Mouse (Mus musculus): ENCODE results near the gene Gpi1.
"Not testable (repeated sequence)": the region's sequence is repeated elsewhere in the genome, so short reads cannot be mapped to it uniquely, and the experiment has no call there.

Gene Gpi1

GRCm38 (mm10) chr7:34176241-34176640 lies 53.9 kb downstream of the Gpi1 start:
- H3K27me3 ChIP-seq (ENCODE audit: control insufficient read depth, insufficient read depth, low read length, poor library complexity, severe bottlenecking); H3K36me3 ChIP-seq (ENCODE audit: control insufficient read depth, insufficient read depth, low read length, poor library complexity, severe bottlenecking): not testable (repeated sequence)
- DNase-seq (ENCODE audit: low read depth, low spot score), result peak; percentile 53

GRCm38 (mm10) chr7:34172251-34172650 lies 57.9 kb downstream of the Gpi1 start:
- H3K36me3 ChIP-seq (ENCODE audit: control insufficient read depth, insufficient read depth, low read length, poor library complexity, severe bottlenecking), result no peaks in the 10 kb centered on the region
- no peaks in the 10 kb centered on the region for H3K27me3 ChIP-seq (ENCODE audit: control insufficient read depth, insufficient read depth, low read length, poor library complexity, severe bottlenecking)
- peak; percentile 32 for DNase-seq (ENCODE audit: low read depth, low spot score)

DNA sequence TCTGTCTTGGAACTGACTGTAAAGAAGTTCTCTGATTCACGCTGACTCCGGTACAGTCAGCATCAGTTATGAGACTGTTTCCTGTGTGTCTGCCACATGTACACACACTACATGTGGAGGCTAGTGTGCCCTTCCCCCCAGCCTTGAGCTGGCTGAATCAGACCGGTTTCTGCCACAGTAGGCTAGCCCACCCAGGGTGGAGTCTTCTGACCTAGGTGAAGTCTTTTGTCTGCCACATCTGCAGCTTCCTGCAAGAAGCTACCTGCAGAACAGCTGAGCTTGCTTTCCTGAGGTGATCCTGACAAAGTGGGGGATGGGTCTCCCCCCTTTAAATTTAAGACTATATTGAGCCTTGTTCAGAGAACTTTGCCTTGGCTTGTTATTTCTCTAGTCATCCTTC lies 60.7 kb downstream of the Gpi1 start, which contains the start of gene Uba2:
Uba2 (minus strand) TSS at position 146 of the 400 bp plus-strand sequence.
- DNase-seq (ENCODE audit: low read depth, low spot score), result no peak
- H3K27me3 ChIP-seq (ENCODE audit: control insufficient read depth, insufficient read depth, low read length, poor library complexity, severe bottlenecking), result no peaks in the 10 kb centered on the region
- H3K36me3 ChIP-seq (ENCODE audit: control insufficient read depth, insufficient read depth, low read length, poor library complexity, severe bottlenecking), result peaks cover 4% of the 10 kb centered on the region

DNA sequence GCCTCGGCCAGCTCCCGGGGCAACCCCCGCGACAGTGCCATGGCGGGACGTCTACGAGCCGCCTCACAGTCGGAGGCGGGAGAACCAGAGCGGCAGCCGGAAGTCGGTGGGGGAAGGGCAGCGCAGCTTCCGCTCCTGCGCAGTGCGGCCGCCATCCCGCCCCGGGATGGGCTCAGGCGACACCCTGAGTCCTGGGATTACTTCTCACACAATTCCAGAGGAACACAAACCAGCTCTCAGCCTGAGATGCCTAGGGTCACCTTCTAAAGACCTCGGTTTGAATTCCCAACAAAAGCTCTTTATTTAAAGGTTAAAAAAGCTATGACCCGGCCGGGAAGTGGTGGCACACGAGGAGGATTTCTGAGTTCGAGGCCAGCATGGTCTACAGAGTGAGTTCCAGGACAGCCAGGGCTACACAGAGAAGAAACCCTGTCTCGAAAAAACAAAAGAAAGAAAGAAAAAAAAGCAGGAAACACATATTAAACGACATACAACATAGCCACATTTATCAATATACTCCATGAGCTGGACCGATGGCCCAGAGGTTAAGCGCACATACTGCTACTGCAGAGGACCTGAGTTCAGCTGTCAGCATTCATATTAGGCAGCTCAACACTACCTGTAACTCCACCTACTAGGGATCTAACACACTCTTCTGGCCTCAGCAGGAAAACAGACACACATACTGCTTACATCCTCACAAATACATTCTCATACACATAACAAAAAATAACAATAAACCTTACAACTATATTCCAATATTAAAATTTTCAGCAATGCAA lies 61.5 kb downstream of the Gpi1 start:
- Histone ChIP-seq H3K27me3 (ENCODE audit: control insufficient read depth, insufficient read depth, low read length, poor library complexity, severe bottlenecking) (no peaks in the 10 kb centered on the region), H3K36me3 (ENCODE audit: control insufficient read depth, insufficient read depth, low read length, poor library complexity, severe bottlenecking) (peaks cover 4% of the 10 kb centered on the region)
- peak; percentile 88 for DNase-seq (ENCODE audit: low read depth, low spot score)

DNA sequence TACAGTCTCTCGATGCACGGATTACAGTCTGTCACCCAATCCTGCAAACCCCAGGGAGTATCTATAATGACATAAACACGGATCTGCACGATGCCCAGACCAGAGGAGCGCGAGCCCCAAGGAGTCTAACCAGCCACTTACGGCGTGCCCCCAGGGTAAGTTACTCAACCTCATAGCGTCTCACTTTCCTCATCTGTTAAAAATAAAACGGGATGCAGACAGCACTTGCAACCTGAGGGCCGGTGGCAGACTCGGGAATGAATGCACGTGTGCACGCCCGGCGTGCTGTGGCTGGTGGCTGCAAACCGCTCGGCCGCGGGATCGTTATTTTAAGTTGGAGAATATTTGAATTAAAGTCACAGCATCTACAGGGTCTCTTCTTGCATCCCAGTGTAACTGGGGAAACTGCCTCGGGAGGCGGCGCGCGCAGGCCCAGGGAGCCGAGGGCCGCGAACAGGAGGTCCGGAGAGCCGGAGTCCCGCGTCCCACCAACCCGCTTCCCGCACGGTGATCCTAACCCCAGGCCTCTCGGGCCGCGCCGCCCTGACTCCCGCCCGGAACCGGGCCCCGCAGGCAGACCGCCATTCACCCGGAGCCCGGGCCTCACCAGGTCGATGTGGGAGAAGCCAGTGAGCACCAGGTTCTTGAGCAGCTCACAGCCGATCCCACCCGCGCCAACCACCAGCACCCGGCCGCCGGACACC lies 62.2 kb downstream of the Gpi1 start:
- no peak for DNase-seq (ENCODE audit: low read depth, low spot score)
- no peaks in the 10 kb centered on the region for H3K27me3 ChIP-seq (ENCODE audit: control insufficient read depth, insufficient read depth, low read length, poor library complexity, severe bottlenecking)
- peaks cover 4% of the 10 kb centered on the region for H3K36me3 ChIP-seq (ENCODE audit: control insufficient read depth, insufficient read depth, low read length, poor library complexity, severe bottlenecking)

DNA sequence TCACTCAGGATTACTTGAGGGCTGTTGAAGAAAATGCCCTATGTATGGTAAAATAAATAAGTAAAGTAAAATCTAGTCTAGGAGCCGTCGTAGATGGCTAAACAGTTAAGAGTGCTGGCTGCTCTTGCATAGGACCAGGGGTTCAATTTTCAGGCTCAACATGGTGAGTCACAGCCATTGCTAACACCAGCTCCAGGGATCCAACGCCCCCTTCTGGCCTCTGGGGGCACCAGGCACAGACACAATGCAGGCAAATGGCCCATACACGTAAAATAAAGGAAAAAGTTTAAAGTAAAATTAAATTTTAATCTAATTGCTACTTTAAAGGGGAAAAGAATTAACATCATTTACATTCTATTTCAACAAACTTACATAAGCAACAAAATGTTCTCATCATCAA lies 63.3 kb downstream of the Gpi1 start:
- H3K27me3 ChIP-seq (ENCODE audit: control insufficient read depth, insufficient read depth, low read length, poor library complexity, severe bottlenecking), result no peaks in the 10 kb centered on the region
- peaks cover 4% of the 10 kb centered on the region for H3K36me3 ChIP-seq (ENCODE audit: control insufficient read depth, insufficient read depth, low read length, poor library complexity, severe bottlenecking)
- peak; percentile 54 for DNase-seq (ENCODE audit: low read depth, low spot score)

DNA sequence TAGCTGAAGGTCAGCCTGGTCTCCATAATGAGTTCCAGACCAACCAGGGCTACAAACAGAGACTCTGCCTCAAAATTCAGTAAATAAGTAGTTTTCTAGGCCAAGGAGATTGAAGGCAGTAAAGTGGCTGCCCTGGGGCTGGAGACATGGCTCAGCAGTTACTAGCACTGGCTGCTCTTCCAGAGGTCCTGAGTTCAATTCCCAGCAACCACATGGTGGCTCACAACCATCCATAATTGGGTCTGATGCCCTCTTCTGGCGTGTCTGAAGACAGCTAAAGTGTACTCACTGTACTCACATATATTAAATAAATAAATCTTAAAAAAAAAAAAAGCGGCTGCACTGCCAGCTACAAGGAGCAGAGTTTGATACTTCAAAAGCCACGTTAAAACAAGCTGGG lies 64.1 kb downstream of the Gpi1 start:
- no peak for DNase-seq (ENCODE audit: low read depth, low spot score)

DNA sequence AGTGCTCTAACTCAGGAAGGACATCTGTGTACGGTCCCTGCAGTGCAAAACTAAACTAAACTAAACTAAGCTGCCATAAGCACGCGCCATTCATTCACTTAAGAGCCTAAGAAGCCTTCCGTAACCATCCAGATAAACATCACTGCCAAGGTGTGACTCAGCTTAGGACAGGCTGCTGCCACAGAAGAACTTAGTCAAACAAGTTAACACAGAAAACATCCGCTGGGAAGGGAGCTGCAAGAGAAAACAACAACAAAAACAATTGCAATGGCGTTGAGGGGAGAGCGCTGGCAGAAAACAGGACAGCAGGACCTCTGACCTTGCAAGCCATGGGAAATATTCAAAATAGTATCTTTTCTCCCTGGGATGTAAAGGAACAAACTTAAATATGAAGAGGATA lies 65.5 kb downstream of the Gpi1 start:
- Histone ChIP-seq H3K27me3 (ENCODE audit: control insufficient read depth, insufficient read depth, low read length, poor library complexity, severe bottlenecking) (no peaks in the 10 kb centered on the region), H3K36me3 (ENCODE audit: control insufficient read depth, insufficient read depth, low read length, poor library complexity, severe bottlenecking) (peaks cover 4% of the 10 kb centered on the region)
- DNase-seq (ENCODE audit: low read depth, low spot score), result no peak

More for the DNA sequence above, 64.1 kb downstream of the Gpi1 start:
- peaks cover 4% of the 10 kb centered on the region for H3K36me3 ChIP-seq (ENCODE audit: control insufficient read depth, insufficient read depth, low read length, poor library complexity, severe bottlenecking)
- no peaks in the 10 kb centered on the region for H3K27me3 ChIP-seq (ENCODE audit: control insufficient read depth, insufficient read depth, low read length, poor library complexity, severe bottlenecking)

- peaks cover 10% of the 10 kb centered on the region for H3K36me3 ChIP-seq (ENCODE audit: control insufficient read depth, insufficient read depth, low read length, poor library complexity, severe bottlenecking)
- no peak for DNase-seq (ENCODE audit: low read depth, low spot score)
- no peaks in the 10 kb centered on the region for H3K27me3 ChIP-seq (ENCODE audit: control insufficient read depth, insufficient read depth, low read length, poor library complexity, severe bottlenecking)
Observed at GRCm38 (mm10) chr7:34159167-34159566, 71.0 kb downstream of the Gpi1 start.

GRCm38 (mm10) chr7:34157994-34158393 lies 72.1 kb downstream of the Gpi1 start:
- no peak for DNase-seq (ENCODE audit: low read depth, low spot score)

More at GRCm38 (mm10) chr7:34157994-34158393, 72.1 kb downstream of the Gpi1 start:
- H3K36me3 ChIP-seq (ENCODE audit: control insufficient read depth, insufficient read depth, low read length, poor library complexity, severe bottlenecking), result peaks cover 15% of the 10 kb centered on the region
- no peaks in the 10 kb centered on the region for H3K27me3 ChIP-seq (ENCODE audit: control insufficient read depth, insufficient read depth, low read length, poor library complexity, severe bottlenecking)

All from splenic B cell, adult 2 months (primary cell).